Mouse (Mus musculus) heart, embryonic 14.5 days (tissue): ENCODE measurements around the gene Epas1. TPM values are rescaled to one million over a fixed set of nuclear protein-coding genes. Genes with fewer than 3 reads are reported as not detected.

Experiments used
- ATAC-seq: fragments of 200-750 bp; cut with Nextera tagmentation; 2 replicates; pipeline ENCODE4 v1.8.0; 2017; ENCODE audit warnings: low read depth, moderate TSS enrichment; ENCODE audit not compliant: insufficient number of reproducible peaks, insufficient read depth, low FRiP score
- H3K27ac ChIP-seq, 2 experiments: fragments of 200-500 bp in 1 of 2; fragments of 300-500 bp in 1 of 2; sonication (generic) in 1 of 2; replicated peaks in 1 of 2; 2 replicates each; pipeline ENCODE4 v1.5.1; 2012 to 2014; ENCODE audit warnings: low read depth in 2 of 2, low read length in 2 of 2, control low read depth in 1 of 2, mild to moderate bottlenecking in 1 of 2, mixed read lengths in 1 of 2; ENCODE audit not compliant: control insufficient read depth in 1 of 2, insufficient read depth in 1 of 2
- H3K27me3 ChIP-seq: fragments of 300-500 bp; sonication (generic); 2 replicates; pipeline ENCODE4 v1.6.1; 2014; ENCODE audit warnings: mild to moderate bottlenecking, low read length, control low read depth; ENCODE audit not compliant: control insufficient read depth, insufficient read depth
- H3K36me3 ChIP-seq: fragments of 300-500 bp; sonication (generic); 2 replicates; pipeline ENCODE4 v1.6.1; 2014; ENCODE audit warnings: mild to moderate bottlenecking, control low read depth, low read length, mixed read lengths; ENCODE audit not compliant: control insufficient read depth, insufficient read depth
- H3K4me1 ChIP-seq, 2 experiments: fragments of 200-500 bp in 1 of 2; fragments of 300-500 bp in 1 of 2; sonication (generic) in 1 of 2; 2 replicates each; pipeline ENCODE4 v1.6.1; 2012 to 2014; ENCODE audit warnings: low read length in 2 of 2, control low read depth in 1 of 2, mixed read lengths in 1 of 2; ENCODE audit not compliant: control insufficient read depth in 2 of 2, insufficient read depth in 2 of 2
- H3K4me2 ChIP-seq: fragments of 300-500 bp; sonication (generic); 2 replicates; pipeline ENCODE4 v1.6.1; 2014; ENCODE audit warnings: mild to moderate bottlenecking, low read length
- H3K4me3 ChIP-seq, 2 experiments: fragments of 200-500 bp in 1 of 2; fragments of 300-500 bp in 1 of 2; sonication (generic) in 1 of 2; 2 replicates each; pipeline ENCODE4 v1.5.1; 2012 to 2014; ENCODE audit warnings: low read length in 2 of 2, mild to moderate bottlenecking in 2 of 2, control low read depth in 1 of 2, low read depth in 1 of 2, moderate library complexity in 1 of 2; ENCODE audit not compliant: control insufficient read depth in 1 of 2, insufficient read depth in 1 of 2
- H3K9ac ChIP-seq: fragments of 300-500 bp; sonication (generic); 2 replicates; pipeline ENCODE4 v1.6.1; 2014; ENCODE audit warnings: mild to moderate bottlenecking, low read length
- H3K9me3 ChIP-seq: fragments of 300-500 bp; sonication (generic); 2 replicates; pipeline ENCODE4 v1.6.1; 2016; ENCODE audit warnings: low read length, control low read depth; ENCODE audit not compliant: control insufficient read depth
- WGBS: fragments of 180-500 bp; shearing (Covaris S2); extraction: QIAGEN DNeasy Blood & Tissue Kit; methylation state at CpG from one replicate; pipeline ENCODE4 v1.1.7; 2014; 5-methylcytosine and 5-hydroxymethylcytosine counted together
- polyA plus RNA-seq: library from polyadenylated mRNA; unstranded; fragments of >200 nt; fragmentation: Nextera tagmentation; extraction: Ambion mirVana; gene quantifications from 2 replicates; pipeline ENCODE4 v1.2.1, GENCODE M21; 2014

The Epas1 gene
- polyA plus RNA-seq, 1 experiment from 2014 or later: 13.7 TPM

DNA sequence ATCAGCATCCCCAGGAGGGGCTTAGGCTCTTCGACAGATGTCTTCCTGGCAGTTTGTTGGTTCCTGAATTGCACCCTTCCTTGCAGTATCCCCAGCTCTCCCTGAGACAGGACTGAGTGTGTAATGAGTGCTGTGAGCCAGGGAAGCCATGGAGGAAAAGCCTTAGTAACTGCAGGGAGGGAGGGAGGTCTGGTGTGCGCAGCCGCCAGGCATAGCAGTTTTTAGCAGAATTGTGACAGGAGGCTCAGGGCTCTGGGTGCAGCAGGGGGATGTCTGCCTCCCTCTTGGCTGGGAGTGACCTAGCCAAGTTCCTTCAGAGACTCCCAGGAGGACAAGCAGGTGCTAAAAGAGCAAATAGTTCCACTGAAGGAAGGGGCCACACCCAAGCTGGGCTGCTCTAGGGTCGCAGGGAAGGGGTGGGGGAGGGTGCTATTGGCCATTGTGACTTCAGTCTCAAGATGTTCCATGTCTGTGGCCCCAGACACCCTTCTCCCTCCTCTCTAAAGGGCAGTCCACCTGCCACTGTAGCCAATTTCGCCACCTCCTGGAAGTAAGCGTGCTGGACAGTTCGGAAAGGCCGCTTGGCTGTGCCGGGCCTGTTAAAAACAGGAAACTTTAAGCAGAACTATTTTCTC lies 49.0 kb downstream of the Epas1 start:
- 45% methylated on average over 9 of the region's 9 CpGs for WGBS
- no peak for ATAC-seq

DNA sequence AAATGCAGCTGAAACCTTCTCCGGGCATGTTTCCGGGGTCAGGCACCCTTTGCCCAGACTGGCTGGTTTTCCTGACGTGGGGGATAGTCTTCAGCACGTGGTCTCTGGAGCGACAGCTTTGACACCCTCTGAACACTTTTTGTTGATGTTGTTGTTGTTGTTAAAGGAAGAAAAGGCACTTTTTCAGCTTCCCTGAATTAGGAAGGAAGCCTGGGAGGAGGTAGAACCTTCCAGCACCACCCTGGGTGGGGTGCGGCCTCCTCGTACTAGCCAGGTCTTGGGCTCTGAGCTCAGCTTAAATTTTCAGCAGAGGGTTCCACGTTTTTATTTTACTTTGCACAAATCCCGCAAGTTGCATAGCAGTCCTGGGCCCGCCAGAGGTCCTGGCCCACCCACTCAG lies 49.6 kb downstream of the Epas1 start:
- Histone ChIP-seq H3K9me3 (no peaks in the 10 kb centered on the region), H3K9ac (no peak overlapping the region), H3K36me3 (peaks cover 17% of the 10 kb centered on the region; the same call in 1 of the 2 replicates), H3K4me2 (no peak overlapping the region), H3K4me1 (peaks cover 25 to 27% of the 10 kb centered on the region in 2 experiments), H3K4me3 (no peak overlapping the region), H3K27ac (peak overlapping the region in 1 of 2 experiments; percentile 73; a peak in 1 of 4 replicates), H3K27me3 (no peaks in the 10 kb centered on the region)
- WGBS: 81% methylated on average over 10 of the region's 10 CpGs
- ATAC-seq: no peak

More for the DNA sequence above, 49.0 kb downstream of the Epas1 start:
- H3K36me3 ChIP-seq: peaks cover 19% of the 10 kb centered on the region; the same call in 1 of the 2 replicates
- 0 out of 2 replicates have a peak overlapping the region, but pooled peaks have one; percentile 5 for H3K9ac ChIP-seq
- H3K4me3 ChIP-seq: no peak overlapping the region
- H3K4me1 ChIP-seq: peaks cover 28 to 29% of the 10 kb centered on the region in 2 experiments
- peak overlapping the region; percentile 61 to 73 for H3K27ac ChIP-seq
- H3K9me3 ChIP-seq: no peaks in the 10 kb centered on the region
- 0 out of 2 replicates have a peak overlapping the region, but pooled peaks have one; percentile 16 for H3K4me2 ChIP-seq
- H3K27me3 ChIP-seq: no peaks in the 10 kb centered on the region

DNA sequence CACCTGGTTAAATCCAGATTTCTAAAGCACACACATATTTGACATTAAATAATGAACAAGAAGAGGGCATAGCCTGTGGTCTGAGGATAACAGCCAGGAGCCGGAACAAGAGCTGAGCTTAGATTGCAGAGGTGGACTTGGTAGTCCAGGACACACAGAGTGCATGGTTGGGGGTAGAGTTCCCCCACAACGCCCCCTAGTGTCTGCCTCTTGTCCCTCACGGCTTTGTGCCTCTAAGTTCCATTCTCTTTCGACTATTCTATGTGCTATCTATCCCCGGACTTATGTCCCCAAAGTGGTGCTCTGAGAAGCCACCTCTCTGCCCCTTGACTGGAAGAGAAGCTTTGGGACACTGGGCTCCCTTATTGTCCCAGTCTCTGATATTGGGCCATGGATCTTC lies 50.2 kb downstream of the Epas1 start:
- Histone ChIP-seq H3K4me3 (no peak overlapping the region), H3K27me3 (no peaks in the 10 kb centered on the region), H3K9ac (no peak overlapping the region), H3K4me2 (no peak overlapping the region), H3K36me3 (peaks cover 17% of the 10 kb centered on the region; the same call in 1 of the 2 replicates), H3K9me3 (no peaks in the 10 kb centered on the region), H3K27ac (no peak overlapping the region), H3K4me1 (peaks cover 20 to 23% of the 10 kb centered on the region in 2 experiments)
- ATAC-seq: no peak
- WGBS: 79% methylated on average over 5 of the region's 5 CpGs

DNA sequence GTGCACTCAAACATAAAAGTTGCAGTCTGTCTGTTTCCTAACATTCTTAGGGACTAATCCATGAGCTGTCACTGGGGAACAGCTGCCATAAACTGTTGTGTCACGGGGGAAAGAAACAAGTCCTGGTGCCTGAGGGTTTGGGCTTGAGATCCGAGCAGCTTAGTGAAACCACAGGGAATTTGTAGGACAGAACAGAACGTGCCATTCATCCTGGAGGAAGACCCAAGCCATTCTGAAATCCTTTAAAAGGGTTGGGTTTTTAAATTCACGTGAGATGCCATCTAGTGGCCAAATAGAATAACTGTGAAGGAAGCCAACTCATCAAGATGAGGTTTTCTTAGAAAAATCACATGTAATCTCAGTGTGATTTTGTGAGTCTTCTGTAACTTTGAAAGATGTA lies 58.5 kb downstream of the Epas1 start:
- H3K9me3 ChIP-seq: no peaks in the 10 kb centered on the region
- no peak overlapping the region for H3K4me2 ChIP-seq
- no peak overlapping the region for H3K9ac ChIP-seq
- H3K27me3 ChIP-seq: no peaks in the 10 kb centered on the region
- 5% methylated on average over 4 of the region's 4 CpGs for WGBS
- no peak for ATAC-seq
- peaks cover 0 to 3% of the 10 kb centered on the region in 2 experiments; a peak in 2 of 4 replicates for H3K4me1 ChIP-seq
- no peak overlapping the region for H3K27ac ChIP-seq
- H3K4me3 ChIP-seq: no peak overlapping the region
- H3K36me3 ChIP-seq: 0 out of 2 replicates have a peak, but pooled peaks cover 3% of the 10 kb centered on the region

DNA sequence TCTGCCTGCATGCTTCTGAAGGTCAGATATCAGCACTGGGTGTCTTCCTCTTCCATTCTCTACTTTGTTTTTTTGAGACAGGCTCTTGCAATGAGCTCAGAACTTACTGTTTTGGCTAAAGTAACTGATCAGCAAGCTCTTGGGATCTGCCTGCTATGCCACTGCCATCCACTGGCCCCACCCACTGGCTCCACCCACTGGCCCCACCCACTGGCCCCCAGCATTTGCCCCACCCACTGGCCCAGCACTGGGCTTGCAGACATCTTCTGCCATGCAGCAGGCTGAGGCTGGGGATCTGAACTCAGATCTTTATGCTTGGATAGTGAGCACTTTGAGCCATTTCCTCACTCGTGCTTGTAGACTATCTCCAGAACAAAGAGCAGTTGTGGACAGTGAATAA lies 60.8 kb downstream of the Epas1 start:
- Histone ChIP-seq H3K9ac (no peak overlapping the region), H3K4me2 (no peak overlapping the region), H3K4me1 (peaks cover 0 to 3% of the 10 kb centered on the region in 2 experiments; a peak in 2 of 4 replicates), H3K27me3 (no peaks in the 10 kb centered on the region), H3K27ac (0 out of 4 replicates have a peak overlapping the region, but pooled peaks of 1 of the 2 experiments have one; percentile 35), H3K9me3 (no peaks in the 10 kb centered on the region), H3K4me3 (no peak overlapping the region), H3K36me3 (peaks cover 5% of the 10 kb centered on the region; the same call in 1 of the 2 replicates)
- ATAC-seq: no peak
- 38% methylated on average over 1 of the region's 1 CpGs for WGBS

DNA sequence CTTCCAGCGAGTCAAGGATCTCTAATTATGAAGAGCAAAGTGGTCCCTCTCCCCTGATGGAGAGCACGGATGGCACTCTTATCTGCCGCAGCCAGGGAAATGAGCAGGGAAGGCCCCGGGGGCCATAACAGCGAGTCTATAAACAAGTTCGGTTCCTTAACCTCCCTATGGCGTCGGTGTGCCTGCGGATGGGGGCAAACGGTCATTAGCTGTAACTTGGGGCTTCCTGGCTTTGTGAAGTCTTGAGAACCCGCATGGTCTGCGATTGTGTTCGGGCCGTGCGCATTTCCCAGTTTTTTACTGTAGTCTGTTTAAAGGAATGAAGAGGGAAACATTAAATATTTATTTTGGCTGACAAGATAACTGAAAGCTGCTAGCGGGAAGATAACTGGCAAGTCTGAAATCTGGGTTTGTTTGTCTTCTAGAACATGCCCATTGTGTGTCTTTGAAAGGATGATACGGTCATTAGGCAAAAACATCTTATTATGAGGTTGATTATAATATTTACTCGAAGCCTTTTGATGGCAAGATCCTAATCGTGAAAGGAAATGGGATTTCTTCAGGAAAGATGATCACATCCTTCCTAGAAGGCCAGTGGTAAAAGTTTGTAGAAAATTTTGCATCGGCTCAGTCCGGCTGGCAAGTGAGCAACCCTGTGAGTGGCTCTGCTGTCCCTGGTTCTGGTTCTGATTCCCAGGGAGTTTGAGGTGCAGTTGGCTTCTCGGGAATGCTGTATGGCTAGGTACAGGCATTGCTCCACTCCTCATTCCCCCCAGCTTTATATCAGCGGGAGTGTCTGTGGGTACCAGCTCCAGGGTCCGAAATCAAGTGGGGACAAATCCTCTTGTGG lies 61.7 kb downstream of the Epas1 start:
- ATAC-seq: no peak
- peak overlapping the region; percentile 12 to 35; a peak in 1 of 4 replicates for H3K27ac ChIP-seq
- H3K9me3 ChIP-seq: no peaks in the 10 kb centered on the region
- WGBS: 60% methylated on average over 24 of the region's 24 CpGs
- no peak overlapping the region for H3K4me2 ChIP-seq
- H3K9ac ChIP-seq: no peak overlapping the region
- peaks cover 5% of the 10 kb centered on the region; the same call in 1 of the 2 replicates for H3K36me3 ChIP-seq
- no peaks in the 10 kb centered on the region for H3K27me3 ChIP-seq
- H3K4me3 ChIP-seq: no peak overlapping the region
- H3K4me1 ChIP-seq: peaks cover 0 to 5% of the 10 kb centered on the region in 2 experiments; a peak in 2 of 4 replicates

DNA sequence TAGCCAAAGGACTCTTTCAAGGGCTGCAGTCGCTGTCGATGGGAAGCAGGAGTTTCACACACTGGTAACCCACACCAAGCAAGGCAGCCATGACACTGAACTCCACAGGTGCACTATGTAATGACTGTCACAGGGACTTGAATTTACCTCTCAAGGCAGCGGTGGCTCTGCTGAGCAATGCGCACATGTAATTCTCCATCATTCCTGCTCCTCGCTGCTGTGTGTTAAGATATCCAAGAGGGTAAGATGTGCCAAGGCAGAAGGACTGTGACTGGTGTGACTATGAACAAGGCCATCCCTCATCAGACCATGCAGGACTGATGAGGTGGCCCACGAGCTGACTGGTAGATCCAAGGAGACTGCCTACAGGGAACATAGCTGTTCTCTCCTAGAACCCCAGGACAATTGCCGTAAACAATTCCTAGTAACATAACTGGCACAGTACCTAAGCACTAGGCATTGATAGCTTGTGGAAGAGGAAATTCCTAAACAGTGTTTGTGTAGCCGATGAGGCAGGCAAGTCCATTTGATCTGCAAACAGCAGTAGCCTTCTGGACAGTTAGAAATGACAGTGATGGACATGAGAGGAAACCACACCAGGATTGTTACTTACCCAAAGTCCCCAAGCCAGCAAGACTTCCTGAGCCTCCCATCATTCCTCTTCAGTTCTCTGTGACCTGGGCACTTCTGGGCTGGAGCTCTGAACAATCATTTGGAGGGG lies 68.7 kb downstream of the Epas1 start:
- 88% methylated on average over 8 of the region's 8 CpGs for WGBS

More for the DNA sequence above, 68.7 kb downstream of the Epas1 start:
- Histone ChIP-seq H3K4me3 (no peak overlapping the region), H3K27ac (no peak overlapping the region), H3K4me2 (no peak overlapping the region), H3K9me3 (no peaks in the 10 kb centered on the region), H3K27me3 (no peaks in the 10 kb centered on the region), H3K9ac (no peak overlapping the region), H3K36me3 (peaks cover 27% of the 10 kb centered on the region), H3K4me1 (peaks cover 2 to 8% of the 10 kb centered on the region in 2 experiments; a peak in 1 of 4 replicates)
- no peak for ATAC-seq
